Mouse (Mus musculus) erythroblast, adult 5-6 weeks (primary cell): ENCODE data around the gene 4930524N10Rik. TPM values are rescaled to one million over a fixed set of nuclear protein-coding genes. Genes with fewer than 3 reads are reported as not detected.

Experiments
- ATAC-seq: replicated peaks from 2 replicates; pipeline ENCODE4 v1.8.0; 2016; ENCODE audit warnings: moderate number of reproducible peaks, mild to moderate bottlenecking, moderate TSS enrichment, inconsistent platforms; ENCODE audit not compliant: poor library complexity, low FRiP score, severe bottlenecking
- total RNA-seq, 2 experiments: library from RNA; stranded (forward) in 1 of 2; stranded (reverse) in 1 of 2; fragments of 150-400 nt in 1 of 2; fragments of 200-764, 138-1000 nt in 1 of 2; gene quantifications; 2 replicates each; pipeline versions ENCODE4 v1.2.3 to v1.2.4; 2015 to 2017; ENCODE audit warnings: low replicate concordance in 2 of 2

The 4930524N10Rik gene
- not detected in 2 replicates for total RNA-seq (2015; ENCODE audit: low replicate concordance)
- total RNA-seq (2017; ENCODE audit: low replicate concordance) = not detected in 2 replicates

DNA sequence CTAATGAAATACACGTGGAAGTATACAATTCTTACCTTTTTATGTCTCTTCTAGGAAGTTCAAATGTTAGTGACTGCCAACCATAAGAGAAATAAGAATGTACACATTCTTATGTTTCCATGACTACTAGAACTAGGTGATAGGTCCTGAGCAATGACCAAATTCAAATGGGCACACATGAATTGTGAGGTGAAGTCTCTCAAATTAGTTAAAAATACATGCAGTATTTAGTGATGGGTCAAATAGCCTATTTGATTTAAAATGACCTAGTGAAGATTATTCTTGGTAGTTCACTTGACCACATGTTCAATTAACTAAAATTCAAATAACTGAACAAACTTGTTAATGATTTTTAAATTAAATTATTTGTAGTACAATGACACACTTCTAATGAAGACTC, at the start of gene 4930524N10Rik:
Gene 4930524N10Rik (minus strand): TSS at position 101 of the 400 bp plus-strand sequence.
- ATAC-seq = no peak

GRCm38 (mm10) chrX:154350042-154350441, 6.8 kb upstream of the 4930524N10Rik start:
- no peak for ATAC-seq

GRCm38 (mm10) chrX:154349302-154350041, 6.3 kb upstream of the 4930524N10Rik start:
- ATAC-seq = no peak

GRCm38 (mm10) chrX:154347933-154348332, 4.7 kb upstream of the 4930524N10Rik start:
- ATAC-seq = no peak

Other genes with a start within 250 kb of the 4930524N10Rik start
- gene Gm15140, start 222.7 kb downstream of the 4930524N10Rik start, total RNA-seq (2015; ENCODE audit: low replicate concordance) = not detected in 2 replicates
- gene Gm15140, start 222.7 kb downstream of the 4930524N10Rik start, total RNA-seq (2017; ENCODE audit: low replicate concordance) = not detected in 2 replicates
- not detected in 2 replicates for gene Samt4, start 138.6 kb upstream of the 4930524N10Rik start, total RNA-seq (2015; ENCODE audit: low replicate concordance)
- not detected in 2 replicates for gene Samt4, start 138.6 kb upstream of the 4930524N10Rik start, total RNA-seq (2017; ENCODE audit: low replicate concordance)
- gene Samt2, start 236.0 kb upstream of the 4930524N10Rik start, total RNA-seq (2015; ENCODE audit: low replicate concordance) = not detected in 2 replicates
- gene Samt2, start 236.0 kb upstream of the 4930524N10Rik start, total RNA-seq (2017; ENCODE audit: low replicate concordance) = not detected in 2 replicates